Mouse (Mus musculus) cerebellum, adult 11 months (tissue): ENCODE data around the gene Gmds.

Source experiments
- DNase-seq: peaks from one replicate; pipeline ENCODE4 v3.0.0; 2022

Gmds gene

GRCm38 (mm10) chr13:31808804-31809420 lies 529.6 kb downstream of the Gmds start:
- no peak for DNase-seq

DNA sequence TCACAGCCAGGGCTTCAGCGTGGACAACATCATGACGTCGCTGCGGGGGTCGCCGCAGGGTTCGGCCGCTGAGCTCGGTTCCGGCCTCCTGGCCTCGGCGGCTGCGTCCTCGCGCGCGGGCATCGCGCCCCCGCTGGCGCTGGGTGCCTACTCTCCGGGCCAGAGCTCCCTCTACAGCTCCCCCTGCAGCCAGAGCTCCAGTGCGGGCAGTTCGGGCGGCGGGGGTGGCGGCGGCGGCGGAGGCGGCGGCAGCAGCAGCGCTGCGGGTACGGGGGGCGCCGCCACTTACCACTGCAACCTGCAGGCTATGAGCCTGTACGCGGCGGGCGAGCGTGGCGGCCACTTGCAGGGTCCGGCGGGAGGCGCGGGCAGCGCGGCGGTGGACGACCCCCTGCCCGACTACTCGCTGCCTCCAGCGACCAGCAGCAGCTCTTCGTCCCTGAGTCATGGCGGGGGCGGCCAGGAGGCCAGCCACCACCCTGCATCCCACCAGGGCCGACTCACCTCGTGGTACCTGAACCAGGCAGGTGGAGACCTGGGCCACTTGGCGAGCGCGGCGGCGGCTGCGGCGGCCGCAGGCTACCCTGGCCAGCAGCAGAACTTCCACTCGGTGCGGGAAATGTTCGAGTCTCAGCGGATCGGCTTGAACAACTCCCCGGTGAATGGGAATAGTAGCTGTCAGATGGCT lies 530.3 kb downstream of the Gmds start:
- DNase-seq, result no peak

DNA sequence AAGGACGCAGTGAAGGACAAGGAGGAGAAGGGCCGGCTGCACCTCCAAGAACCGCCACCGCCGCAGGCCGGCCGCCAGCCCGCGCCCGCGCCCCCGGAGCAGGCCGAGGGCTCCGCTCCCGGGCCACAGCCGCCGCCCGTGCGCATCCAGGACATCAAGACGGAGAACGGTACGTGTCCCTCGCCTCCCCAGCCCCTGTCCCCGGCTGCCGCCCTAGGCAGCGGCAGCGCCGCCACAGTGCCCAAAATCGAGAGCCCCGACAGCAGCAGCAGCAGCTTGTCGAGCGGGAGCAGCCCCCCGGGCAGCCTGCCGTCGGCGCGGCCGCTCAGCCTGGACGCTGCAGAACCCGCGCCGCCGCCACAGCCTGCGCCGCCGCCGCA lies 530.8 kb downstream of the Gmds start:
- no peak for DNase-seq

- no peak for DNase-seq
Measured at GRCm38 (mm10) chr13:31806890-31807735, 531.4 kb downstream of the Gmds start.

DNA sequence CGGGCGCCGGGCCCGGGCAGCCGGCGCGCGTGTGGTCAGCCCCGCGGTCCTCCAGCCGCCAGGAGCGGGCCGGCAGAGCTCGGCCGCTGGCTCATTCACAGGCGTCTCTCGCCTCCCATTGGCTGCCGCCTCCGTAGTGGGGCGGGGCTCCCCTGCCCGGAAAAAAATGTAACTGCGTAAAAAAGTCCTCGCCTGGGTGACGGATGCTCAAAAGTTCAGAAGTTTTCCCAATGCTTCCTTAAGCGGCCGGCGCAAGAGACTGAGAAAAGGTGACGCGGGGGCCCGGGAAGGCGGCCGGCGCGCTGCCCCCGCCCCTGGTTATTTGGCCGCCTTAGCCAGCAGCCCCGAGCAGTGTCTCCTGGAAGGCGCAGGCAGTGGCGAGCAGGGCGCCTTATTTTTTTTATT lies 532.1 kb downstream of the Gmds start, which contains the start of gene Foxc1:
Gene Foxc1 (plus strand): TSS at position 206 of the 405 bp plus-strand sequence.
- no peak for DNase-seq

DNA sequence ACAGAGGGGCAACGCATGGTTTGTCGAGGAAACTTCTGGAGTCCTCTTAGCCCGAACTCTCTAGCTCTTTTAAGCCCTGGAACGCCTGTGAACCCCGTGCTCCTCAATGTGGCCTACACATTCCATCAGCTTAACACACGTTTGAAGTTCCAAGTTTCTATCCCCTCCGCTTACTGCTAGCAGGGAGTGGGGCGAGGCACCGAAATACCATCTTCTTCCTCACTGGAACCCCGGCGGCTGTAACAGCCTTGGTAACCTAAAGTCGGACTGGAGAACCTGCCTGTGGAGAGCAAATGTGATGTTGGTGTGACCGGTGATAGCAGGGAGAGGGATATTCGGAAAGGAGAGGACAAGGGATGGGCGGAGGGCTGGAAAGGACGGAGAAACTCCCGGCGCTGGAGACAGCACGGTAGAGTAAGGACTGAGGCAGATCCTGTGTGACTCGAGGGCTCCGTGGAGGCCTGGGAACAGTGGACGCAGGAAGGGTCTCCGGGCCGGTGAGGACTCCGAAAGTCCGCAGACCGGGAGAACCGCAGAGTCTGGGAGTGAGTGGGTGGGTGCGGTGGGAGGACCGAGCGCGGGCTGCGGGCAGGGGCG lies 532.6 kb downstream of the Gmds start:
- DNase-seq, result no peak

DNA sequence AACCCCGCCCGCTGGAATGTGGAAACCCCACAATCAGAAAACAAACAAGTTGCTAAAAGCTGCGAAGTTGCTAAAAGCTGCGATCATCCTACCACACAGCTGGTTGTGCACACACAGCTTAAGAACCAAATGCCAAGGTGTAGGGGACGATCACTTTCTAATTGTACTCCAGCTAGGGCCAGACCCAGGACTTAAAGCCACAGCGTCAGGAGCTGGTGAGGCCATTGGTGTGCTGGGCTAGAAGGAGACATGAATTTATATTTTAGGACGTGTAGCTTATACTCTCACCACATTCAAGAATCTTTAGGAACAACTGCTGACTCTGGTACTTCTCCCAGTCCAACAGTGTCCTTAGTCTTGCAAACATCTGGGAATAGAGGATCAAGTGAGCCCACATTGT lies 534.0 kb downstream of the Gmds start:
- DNase-seq, result no peak

GRCm38 (mm10) chr13:31803166-31804093 lies 535.1 kb downstream of the Gmds start:
- no peak for DNase-seq

DNA sequence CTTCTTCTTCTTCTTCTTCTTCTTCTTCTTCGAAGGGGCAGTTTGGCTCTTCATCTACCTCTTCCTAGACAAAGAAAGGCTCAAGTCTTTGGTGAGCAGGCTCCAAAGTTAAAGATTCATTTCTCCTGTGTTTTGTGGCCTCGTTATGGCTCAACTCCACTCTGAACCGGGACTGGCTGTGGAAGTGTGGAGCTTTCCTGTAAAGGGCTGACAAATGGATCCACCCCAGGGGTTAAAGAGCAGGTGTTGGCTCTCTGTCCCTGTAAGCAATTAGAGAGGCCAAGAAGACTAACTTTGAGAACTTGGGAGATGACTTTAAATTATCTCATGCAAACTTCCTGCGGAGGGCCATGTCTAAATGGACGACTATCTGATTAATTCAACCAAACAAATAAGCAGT lies 536.1 kb downstream of the Gmds start:
- no peak for DNase-seq

GRCm38 (mm10) chr13:31801703-31802305 lies 536.7 kb downstream of the Gmds start:
- no peak for DNase-seq

DNA sequence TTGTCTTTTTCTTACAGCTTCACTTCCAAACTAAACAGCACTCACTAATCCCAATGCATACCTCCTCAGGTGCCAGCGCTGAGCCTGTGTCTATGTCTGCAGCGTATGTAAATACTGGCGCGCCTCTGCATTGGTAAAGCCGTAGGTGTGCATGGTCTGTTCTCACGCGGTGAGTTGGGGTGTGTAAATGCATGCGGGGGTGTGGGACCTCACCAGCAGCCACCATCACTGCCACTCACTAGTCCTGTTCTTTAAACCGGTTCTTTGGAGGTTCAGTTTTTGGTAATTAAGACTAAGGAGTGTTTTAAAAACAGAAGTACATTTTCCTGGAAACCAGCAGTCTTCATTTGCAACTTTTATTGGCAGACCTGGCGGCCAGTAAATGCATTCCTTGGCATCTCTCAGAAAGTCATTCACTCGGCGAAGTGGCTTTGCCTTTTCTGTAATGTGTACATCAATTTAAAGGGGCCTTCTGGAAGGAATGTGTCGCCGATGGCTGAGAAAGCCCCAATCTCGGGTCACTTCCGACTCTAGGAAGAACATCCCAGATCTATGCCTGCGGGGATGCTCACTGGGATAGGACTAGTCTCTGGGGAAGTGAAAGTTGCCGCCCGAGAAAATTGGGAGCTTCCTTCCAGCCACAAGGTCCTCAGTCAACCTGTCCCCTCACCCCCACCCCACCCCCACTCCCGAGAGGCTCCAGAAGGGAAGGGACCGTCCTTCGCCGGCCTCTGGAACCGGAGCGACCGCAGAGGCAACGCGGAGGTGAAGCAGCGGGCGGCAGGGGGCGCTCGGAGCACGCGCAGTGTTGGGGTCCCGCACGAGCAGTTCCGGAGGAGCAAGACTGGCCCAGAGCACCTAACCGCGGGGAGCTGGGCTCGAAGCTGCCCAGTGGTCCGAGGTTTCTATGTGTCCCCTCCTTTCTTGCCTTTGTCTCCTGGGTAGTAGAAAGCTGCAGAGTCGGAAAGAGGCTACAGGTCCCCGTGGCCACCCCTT lies 537.7 kb downstream of the Gmds start:
- peak; percentile 66 for DNase-seq

DNA sequence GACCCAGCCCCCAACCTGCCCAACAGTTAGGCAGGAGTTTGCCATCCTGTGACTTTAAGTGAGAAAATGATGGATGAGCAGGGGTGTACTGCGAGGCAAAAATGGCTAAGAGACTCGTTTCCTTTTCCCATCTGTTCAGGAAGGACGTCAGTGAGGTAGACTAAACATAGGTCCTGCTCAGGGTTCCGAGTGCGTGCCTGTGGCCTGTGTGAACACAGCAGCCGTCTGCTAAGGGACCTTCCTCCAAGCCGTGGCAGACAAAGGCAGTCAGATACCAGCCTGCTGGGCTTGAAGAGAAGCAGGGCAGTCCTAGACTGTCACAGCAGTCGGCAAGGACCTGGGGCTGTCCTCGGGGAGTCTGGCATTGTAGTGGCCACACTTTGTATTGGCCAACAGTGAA lies 540.5 kb downstream of the Gmds start:
- DNase-seq, result no peak

DNA sequence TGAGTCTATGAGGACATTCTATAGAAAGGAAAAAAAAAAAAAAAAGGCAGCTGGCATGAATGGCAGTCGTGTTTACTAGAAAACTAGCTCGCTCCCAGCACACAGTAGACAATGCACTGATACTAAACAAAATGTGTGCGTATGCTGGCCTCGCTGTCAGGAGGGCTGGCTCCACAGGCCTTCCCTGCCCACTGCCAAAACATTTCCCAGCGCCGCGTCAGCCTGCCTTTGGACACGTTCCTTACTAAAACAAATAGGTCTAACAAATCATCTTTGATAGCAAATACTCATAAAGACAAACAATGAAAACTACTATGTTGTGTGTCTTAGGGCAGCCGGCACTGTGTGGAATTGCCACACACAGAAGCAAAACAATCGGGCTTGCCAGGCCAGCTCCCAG lies 541.2 kb downstream of the Gmds start:
- no peak for DNase-seq

DNA sequence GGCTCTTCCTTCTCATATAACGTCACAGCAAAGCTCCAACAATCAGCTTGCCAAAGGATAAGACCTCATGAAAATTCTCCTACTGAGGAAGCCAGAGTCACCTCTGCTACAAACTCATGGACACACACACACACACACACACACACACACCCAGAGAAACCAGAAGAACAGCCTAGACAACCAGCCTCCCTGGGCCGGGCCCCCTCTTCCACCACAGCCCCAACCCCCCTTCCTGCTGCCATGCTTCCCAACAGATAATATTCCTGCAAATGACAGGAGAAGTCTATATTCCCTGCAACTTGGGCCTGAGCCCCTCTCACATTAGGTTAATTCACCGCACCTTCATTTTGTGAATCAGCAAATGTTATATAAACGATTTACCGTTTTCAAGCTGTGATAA lies 545.4 kb downstream of the Gmds start:
- DNase-seq, result no peak

GRCm38 (mm10) chr13:31792480-31793132 lies 545.9 kb downstream of the Gmds start:
- no peak for DNase-seq

GRCm38 (mm10) chr13:31784757-31785156 lies 553.8 kb downstream of the Gmds start:
- DNase-seq, result no peak

GRCm38 (mm10) chr13:31782063-31782462 lies 556.5 kb downstream of the Gmds start:
- no peak for DNase-seq

DNA sequence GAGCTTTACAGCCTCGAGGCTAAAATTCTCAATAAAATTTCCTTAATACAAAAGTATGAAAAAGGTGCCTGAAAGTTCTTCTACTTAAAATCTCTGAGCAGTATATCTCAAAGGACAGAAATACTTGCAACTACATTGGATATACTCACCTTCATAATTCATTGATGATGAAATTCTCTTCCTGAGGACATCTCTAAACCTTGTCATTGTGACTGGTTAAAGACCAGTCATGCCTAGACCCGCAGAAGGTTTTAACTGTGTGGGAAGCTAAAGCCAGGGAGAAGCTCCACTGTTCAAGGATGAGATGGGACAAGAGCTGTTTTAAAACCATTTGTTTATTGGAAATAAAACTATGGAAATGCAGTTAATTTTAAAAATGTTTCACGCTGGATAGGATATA lies 558.2 kb downstream of the Gmds start:
- no peak for DNase-seq

DNA sequence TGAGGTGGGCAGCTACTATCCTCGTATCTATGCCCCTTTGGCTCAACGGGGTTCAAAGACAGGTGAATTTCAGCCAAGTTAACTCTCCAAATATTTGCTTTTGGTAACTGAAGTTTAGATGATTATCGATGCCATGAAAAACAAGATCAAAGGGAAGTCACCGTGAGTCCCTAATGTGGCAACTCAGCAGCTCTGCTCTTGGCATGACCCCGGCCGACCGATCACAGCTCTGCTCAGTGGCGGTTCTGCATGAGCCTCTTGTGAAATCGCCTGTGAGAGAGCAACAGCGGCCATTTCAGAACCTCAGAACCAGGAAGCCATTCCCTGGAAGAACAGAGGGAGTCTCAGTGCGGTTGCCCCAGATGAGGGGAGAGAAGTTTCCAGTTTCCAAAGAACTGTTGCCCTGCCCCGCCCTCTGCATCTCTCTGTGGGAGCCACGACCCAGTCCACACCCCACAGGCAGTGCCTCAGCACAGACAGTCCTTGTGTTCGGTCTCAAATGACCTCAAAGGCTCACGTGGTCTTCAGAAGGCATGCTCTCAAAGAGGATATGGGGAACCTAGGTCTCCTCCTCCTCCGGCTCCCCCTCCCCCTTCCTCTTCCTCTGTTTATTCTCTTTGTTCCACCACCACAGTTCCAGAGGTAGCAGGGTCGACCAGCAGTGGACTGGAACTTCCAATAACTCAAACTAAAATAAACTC lies 559.1 kb downstream of the Gmds start:
- no peak for DNase-seq
